Mouse (Mus musculus): Measurements from ENCODE around the gene 5730409E04Rik.
A peak's percentile ranks its signal among the peaks of the same experiment; 100 is the strongest.

Gene 5730409E04Rik

DNA sequence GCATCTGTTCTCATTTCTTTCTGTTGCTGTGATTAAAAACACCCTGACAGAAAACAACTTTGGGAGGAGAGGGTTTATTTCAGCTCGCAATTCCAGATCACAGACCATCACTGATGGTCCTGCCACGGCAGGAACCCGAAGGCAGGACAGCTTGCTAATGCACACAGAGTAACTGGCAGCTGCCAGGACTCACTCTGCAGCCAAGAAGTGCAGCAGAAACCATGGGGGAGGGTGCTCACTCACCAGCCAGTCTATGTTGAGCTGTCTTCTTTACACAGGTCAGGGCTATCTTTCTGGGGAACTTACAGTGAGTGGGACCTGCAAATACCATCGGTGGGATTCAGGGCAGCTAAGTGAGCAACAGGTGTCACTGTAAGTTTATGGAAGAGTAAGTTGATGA is 27.8 kb downstream of the 5730409E04Rik start:
- no peak for DNase-seq

- no peak for DNase-seq
These were observed 29.7 kb downstream of the 5730409E04Rik start for GRCm38 (mm10) chr4:126639339-126639738.

DNA sequence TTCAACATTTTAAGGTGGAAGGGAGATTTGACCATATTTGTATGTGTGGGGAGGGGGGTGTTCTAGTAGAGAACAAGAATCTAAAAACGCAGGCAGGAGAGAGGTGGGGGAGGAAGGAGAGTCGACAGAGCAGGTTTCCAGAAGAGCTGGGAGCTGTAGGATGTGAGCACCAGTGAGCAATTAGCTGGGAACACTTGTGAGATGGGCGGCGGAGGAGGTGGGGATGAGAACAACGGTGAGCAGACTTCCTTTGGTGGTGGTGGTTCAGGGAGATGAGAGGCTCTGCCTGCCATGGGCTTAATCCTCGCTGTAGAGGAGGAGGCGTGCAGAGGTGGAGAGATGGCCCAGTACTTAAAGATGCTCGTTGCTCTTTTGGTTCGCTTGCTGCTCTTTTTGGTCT is 32.3 kb downstream of the 5730409E04Rik start:
- no peak for DNase-seq

DNA sequence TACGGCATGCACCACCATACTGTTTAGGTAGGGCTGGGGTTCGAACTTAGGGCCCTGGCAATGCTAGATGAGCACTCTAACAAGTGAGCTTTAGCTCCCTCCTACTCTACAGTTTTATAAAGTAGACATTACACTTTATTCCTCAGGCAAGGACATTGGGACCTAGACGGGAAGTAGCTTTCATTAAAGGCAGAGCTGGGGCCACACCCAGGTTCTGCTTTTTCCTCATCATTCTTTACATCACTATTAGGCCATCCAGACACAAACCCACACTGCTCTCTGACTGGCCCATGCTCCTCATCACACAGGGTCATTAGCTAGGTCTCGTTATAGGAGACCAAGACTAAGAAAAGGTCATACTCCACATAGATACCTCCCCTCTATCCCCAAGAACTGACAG is 34.2 kb downstream of the 5730409E04Rik start:
- DNase-seq = no peak

GRCm38 (mm10) chr4:126644333-126644963 is 34.8 kb downstream of the 5730409E04Rik start:
- no peak for DNase-seq

DNA sequence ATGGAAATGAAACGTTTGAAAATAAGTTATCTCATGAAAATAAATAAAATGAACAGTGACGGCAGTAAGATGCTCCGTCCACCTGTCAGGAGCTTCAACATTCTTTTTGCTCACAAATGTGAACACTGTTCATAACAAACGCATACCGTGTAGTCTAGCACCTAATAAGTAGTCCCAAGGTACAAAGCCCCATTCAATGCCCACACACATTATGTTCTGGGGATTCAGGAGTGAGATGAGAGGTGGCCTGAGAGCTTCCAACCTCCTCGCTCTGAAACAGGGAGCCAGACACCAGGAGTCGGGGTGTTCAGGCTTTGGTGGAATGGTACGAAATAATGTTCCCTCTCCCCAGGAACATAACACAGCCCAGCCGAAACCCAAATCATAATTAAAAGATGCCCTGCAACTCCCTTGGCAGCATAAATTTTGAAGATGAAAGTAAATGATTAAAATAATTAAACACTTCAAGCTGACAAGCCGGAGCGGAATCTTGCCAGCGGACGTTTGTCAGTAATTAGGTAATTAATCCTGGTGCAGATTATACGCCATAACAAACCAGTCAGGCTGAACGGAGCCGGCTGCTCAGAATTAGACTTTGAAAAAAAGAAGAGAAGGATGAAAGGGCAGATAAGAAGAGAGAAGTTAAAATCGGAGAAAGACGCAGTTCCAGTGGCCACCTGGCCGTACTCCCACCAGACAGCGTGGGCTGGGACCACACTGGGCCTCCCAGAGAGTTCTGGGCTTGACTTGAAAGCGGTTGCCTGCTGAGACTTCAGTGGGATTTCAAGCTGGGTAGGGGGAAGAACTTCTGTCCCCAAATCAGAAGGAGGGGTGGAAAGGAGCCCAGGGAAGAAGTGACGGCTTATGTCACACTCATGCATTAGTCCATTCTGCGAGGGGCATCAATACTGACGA is 38.6 kb downstream of the 5730409E04Rik start:
- peak in 1 of 2 experiments; percentile 17 for DNase-seq

- no peak for DNase-seq
These were observed 43.5 kb downstream of the 5730409E04Rik start for GRCm38 (mm10) chr4:126653148-126653547.

DNA sequence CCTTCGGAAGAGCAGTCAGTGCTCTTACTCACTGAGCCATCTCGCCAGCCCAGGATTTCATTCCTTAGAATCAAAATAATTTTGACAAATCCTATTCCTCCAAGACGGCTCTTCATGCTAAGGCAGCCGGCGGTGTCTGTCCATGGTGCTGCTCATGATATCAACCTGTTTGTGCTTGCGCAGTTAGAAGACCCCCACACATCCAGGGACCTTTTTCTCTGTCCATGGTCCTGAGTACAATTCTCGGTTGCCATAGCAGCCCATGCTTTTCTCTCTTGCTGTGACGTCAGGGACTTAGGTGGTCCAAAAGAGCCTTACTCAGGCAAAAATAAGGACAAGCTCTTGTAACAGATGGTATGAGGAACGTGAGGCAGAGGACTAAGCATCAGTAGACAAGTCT is 45.7 kb downstream of the 5730409E04Rik start:
- DNase-seq = no peak

GRCm38 (mm10) chr4:126661249-126661648 is 51.6 kb downstream of the 5730409E04Rik start:
- peak; percentile 58 to 73 for DNase-seq
